Mouse (Mus musculus) fat pad, adult 2 months (tissue): ENCODE measurements around the gene Ankrd33b.

Source experiments
- DNase-seq: peaks from one replicate; pipeline ENCODE4 v3.0.0-alpha.2; 2011; ENCODE audit warnings: low read depth, low spot score; ENCODE audit errors: extremely low read depth

The Ankrd33b gene

DNA sequence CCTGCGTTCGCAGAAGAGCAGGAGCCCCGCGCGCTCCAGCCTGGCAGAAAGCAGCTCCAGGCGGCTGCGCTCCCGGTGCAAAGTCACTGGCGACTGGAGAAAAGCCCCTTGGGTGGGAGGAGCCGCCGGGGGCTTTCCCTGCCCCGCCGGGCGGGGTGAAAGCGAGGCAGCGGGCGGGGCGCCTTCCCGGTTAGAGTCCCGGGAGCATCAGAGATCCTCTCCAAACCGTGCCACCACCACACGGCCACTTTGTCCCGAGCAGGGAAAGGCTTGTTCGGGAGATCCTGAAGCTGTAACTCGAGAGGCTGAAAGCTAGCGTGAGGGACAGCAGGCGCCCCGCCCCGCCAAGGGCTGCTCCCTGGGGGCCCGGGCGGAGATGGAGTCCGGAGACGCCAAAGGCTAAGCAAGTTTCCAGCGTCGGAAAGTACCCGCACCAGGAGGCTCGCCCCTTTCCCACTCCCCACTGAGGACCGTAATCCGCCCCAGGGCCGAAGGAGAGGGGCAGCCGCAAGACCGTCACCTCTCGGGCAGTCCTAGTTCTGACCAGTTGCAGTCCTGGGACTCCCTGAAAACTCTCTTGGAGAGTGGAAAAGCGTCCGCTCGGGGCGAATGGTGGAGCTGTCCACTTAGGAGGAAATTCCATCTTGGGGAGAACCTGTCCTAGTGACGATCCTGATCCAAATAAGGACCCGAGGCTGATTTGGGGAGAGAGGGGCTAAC lies at the start of gene Ankrd33b:
Gene Ankrd33b (minus strand): TSS at position 246 of the 720 bp plus-strand sequence.
- no peak for DNase-seq

DNA sequence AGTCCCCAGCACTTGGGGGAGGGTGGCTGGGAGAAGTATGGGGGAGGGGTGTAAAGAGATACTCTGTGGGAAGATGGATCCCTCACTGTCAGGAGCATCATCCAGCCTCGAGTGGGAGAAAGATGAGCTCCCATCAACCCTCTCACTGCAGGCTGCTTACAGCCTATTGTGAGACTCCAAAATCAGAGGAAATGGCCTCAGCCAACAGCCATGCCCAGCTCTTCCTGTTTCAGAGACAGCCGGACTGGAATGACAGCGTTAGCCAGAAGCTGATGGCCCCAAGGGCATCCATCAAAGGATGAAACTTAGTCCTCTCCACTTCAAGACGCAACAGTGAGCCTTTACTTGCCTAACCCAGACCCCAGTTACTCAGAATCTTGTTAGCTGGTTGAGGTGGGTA lies 47.7 kb upstream of the Ankrd33b start:
- no peak for DNase-seq

DNA sequence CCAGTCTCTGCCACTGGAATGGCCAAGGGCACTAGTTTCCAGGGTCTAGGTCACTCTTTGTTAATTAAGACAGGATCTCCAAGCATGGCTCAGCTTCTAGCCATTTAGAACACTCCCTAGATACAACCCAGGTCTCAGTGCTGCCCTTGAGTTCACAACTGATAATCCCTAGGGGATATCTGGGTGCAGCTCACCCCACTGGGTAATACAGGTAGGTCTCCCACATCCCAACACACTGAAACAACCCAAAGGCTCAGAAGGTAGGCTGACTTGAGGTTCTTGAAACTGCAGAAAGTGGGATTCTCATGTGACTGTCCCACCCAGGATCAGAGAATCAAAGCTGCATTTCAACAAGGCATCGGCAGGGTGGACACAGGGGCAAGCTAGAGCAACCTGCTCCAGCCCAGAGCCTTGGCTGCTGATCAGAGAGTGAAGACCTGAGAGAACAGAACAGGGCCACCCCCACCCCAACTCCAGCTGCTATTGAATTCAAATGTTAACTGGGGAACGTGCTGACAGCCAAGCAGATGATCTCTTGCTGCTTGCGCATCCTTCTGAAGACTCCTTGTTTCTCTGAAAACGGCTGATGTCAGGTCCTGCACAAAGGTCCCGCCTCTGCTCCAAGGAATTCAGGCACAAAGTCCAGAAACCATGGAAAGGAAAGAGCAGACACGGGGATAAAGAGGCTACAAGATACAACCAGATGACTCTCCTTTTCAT lies 46.8 kb upstream of the Ankrd33b start:
- DNase-seq: no peak

DNA sequence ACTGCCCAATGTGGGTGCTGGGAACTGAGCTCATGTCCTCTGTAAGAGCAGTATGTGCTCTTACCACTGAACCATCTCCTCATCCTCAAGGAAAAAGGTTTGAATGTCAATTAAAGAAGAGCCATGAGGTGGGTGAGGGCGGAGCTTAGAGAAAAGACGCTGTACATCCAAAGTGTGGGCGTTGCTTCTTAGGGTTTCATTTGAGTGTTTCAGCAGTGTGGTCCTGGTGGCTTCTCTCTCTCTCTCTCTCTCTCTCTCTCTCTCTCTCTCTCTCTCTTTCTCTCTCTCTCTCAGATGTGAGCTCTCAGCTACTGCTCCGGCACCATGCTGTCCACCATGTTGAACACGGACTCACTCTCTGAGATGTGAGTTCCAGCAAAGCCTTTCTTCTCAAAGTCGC lies 46.1 kb upstream of the Ankrd33b start:
- DNase-seq: no peak

DNA sequence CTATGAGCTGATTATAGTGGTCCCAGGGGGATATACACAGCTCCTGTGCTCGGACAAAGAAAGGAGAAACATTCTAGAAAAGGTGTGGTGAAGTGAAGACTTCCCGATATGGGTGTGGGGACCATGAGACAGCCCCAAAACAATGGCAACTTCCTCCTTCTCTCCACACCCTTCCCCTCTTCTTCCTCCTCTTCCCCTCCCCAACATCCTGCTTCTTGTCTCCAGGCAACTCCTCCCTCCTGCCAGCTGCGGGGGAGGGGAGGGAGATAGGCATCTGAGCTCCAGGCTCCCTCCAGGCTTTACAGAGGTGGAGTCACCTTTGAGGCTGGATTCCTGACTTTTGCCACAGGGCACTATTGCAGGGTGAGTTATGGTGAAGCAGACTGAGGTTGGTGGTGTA lies 45.4 kb upstream of the Ankrd33b start:
- DNase-seq: no peak

- DNase-seq: no peak
Observed at GRCm38 (mm10) chr15:31412436-31412835, 44.9 kb upstream of the Ankrd33b start.

DNA sequence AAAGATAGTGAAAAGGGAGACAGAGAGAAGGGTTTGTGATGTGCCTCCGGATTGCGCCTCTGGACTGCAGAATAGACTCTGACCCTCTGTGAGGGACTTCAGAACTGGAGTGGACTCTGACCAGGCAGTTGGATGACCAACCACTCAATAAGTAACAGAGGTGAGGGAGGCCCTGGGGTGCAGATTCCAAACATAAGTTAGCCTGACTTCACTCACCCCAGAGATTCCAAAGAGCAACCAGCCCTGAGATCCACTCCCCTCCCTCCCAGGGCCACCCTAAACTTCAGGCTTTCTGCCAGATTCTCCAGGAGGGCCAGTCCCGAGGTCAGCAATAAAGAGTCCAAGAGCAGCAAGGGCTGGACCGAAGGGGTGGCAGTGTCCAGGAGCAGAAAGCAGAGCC lies 40.0 kb upstream of the Ankrd33b start:
- no peak for DNase-seq

DNA sequence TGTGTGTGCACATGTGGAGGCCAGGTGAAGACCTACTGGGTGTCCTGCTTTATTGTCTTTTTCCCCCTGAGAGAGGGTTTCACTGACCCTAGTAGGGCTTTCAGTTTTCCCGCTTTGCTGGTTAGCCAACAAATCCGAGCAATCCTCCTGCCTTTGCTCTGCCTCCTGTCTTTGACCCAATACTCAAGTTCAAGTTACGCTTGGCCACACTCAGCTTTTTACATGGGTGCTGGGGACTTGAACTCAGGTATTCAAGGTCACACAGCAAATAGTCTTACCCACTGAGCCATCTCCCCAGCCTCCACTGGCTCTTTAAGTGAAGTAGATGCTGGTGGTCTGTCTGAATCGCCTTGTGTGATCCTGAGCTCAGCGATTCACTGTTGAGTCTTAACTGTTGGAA lies 39.4 kb upstream of the Ankrd33b start:
- DNase-seq: no peak

DNA sequence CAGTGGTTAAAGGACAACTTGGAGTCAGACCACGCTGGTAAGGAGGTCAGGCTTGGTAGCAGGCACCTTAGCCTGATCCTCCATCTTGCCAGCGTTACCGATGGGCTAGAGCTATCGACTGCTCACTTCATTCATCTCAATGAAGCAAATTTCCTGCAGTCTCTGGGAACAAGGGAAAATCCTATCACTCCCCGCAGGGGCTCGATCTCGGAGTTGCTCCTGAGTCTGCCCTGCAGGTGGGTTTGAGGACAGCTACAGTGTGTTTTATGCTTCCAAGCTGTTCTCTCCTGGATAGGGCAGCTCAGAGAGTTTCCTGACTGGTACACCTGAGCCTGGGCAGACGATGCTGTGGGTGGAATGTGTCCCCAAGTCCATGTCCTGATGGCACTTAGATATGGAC lies 36.8 kb upstream of the Ankrd33b start:
- DNase-seq: no peak

DNA sequence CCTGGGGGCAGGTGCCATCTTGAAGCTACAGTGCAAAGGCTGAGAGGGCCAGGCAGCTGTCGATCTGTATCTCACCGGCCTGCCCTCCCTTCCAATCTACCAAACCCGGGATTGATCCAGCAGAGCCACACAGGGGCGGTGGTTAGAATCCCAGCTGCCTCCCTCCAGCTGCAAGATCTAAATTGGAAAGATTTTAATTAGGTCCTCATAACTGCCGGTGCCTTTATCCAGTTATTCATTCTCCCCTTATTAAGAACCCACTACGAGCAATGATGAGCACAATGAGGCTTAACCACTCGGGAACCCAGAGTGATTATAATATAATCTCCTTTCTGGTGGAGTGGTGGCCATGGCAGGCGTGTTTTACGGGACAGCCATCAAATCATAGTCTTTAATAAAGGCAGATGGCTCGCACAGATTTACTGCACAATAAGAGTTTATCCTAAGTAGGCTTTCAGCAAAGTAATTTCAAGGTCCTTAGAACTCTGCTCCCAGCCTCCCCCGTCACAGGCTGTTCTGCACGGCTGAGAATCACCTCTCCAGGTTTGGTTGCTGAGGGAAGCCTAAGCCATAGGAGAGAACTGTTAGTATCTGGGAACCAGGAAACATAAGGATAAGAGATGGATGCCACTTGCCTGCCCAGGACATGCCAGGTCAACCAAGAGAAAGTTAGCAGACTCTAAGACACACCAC lies 34.8 kb upstream of the Ankrd33b start:
- DNase-seq: no peak

DNA sequence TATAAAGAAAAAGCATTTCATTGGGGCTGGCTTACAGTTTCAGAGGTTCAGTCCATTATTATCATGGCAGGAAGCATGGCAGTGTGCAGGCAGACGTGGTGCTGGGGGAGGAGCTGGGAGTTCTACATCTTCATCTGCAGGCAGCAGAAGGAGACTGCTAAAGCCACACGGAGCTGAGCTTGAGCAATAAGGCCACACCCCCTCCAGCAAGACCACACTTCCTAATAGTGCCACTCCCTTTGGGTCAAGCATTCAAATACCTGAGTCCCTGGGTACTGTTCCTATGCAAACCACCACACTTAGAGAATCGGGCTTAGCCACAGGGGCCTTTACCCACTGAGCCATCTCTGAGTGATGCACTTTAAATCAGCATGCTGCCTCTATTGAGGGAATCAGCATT lies 33.4 kb upstream of the Ankrd33b start:
- DNase-seq: no peak

- DNase-seq: no peak
Observed at GRCm38 (mm10) chr15:31398769-31399168, 31.2 kb upstream of the Ankrd33b start.

- no peak for DNase-seq
Observed at GRCm38 (mm10) chr15:31397379-31397778, 29.9 kb upstream of the Ankrd33b start.

- no peak for DNase-seq
Observed at GRCm38 (mm10) chr15:31396755-31397154, 29.2 kb upstream of the Ankrd33b start.

DNA sequence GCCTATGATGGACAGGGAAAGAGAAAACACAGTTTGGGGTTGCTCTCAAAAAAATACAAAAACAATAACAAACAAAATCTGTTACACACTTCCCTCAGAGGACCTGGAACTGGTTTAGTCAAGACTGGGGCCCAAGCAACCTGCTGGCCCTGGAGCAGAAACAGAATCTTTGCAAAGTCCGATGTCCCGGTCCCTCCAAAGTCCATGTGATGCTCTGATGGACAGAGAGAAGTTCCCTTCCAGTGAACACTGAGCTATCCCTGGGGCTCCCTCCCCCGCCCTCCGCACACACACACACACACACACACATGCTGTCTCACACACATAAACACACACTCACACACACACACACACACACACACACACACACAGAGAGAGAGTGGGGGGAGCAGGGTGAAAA lies 28.5 kb upstream of the Ankrd33b start:
- DNase-seq: no peak

- no peak for DNase-seq
Observed at GRCm38 (mm10) chr15:31393402-31393801, 25.9 kb upstream of the Ankrd33b start.

- no peak for DNase-seq
Observed at GRCm38 (mm10) chr15:31392705-31393104, 25.2 kb upstream of the Ankrd33b start.

DNA sequence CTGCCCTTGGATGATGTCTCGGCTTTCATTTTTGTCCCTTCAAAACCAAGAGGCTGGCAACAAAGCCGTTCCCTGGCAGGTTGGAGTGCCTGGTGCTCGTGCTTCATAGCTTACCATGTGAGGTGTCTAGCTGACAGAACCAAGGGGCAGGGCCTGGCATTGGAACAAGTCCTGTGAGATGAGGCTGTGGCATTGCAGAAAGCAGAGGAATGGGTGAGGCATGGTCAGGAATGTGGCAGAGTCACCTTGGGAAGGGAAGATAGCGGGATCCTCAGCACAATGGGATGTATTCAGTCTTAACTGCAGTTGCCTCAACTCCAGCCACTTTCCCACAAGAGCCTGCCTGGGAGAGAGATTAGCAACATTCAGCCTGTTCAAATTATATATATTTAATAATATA lies 24.6 kb upstream of the Ankrd33b start:
- DNase-seq: no peak

DNA sequence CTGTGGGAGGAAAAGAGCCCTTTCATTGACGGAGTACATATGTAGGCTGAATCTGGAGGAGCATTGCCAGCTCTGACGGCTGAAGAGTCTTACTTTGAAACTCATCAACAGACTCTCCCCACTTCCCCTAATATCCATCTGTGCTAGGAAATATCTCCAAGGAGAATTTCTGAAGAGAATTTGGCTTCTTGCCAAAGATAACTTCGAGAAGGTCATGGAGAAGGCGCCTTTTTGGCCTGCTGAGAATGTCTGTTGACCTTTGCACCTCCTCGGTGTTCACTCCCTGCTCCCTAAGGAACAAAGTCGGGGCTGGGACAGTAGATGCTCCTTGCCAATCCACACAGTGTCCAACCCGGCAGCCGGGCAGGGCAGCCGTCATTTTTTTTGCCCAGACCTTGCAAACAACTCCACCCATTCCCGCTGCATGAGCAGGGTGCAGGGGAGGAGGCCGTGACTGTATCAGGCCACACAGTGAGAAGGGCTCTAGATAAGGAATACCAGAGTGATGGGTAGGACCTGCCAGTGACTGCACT lies 14.5 kb upstream of the Ankrd33b start:
- DNase-seq: no peak

GRCm38 (mm10) chr15:31379471-31379870 lies 11.9 kb upstream of the Ankrd33b start:
- DNase-seq: no peak

GRCm38 (mm10) chr15:31375212-31375611 lies 7.7 kb upstream of the Ankrd33b start:
- no peak for DNase-seq

GRCm38 (mm10) chr15:31369125-31369612 lies 1.6 kb upstream of the Ankrd33b start:
- DNase-seq: no peak
